Mouse (Mus musculus) bone marrow macrophage, adult 2 months (primary cell): ENCODE data around the gene Tma7. TPM values are rescaled to one million over a fixed set of nuclear protein-coding genes. Genes with fewer than 3 reads are reported as not detected.

Experiments
- H3K27ac ChIP-seq: 2 replicates; pipeline ENCODE4 v1.5.1; 2012; ENCODE audit warnings: low read depth, low read length; ENCODE audit not compliant: insufficient read depth
- H3K4me1 ChIP-seq: 2 replicates; pipeline ENCODE4 v1.6.1; 2012; ENCODE audit warnings: low read length; ENCODE audit not compliant: control insufficient read depth, insufficient read depth
- H3K4me3 ChIP-seq: 2 replicates; pipeline ENCODE4 v1.5.1; 2012; ENCODE audit warnings: mild to moderate bottlenecking, low read length, moderate library complexity; ENCODE audit not compliant: insufficient read depth
- CTCF ChIP-seq: IDR thresholded peaks from 2 replicates; pipeline ENCODE4 v1.5.1; 2012; ENCODE audit warnings: low read depth, mild to moderate bottlenecking, low read length, moderate library complexity
- POLR2A ChIP-seq: IDR thresholded peaks from 2 replicates; pipeline ENCODE4 v1.6.1; 2012; ENCODE audit warnings: mild to moderate bottlenecking, low read depth, low read length, borderline replicate concordance
- polyA plus RNA-seq: library from polyadenylated mRNA; stranded (reverse); fragments of >200 nt; gene quantifications from 2 replicates; pipeline ENCODE4 v1.2.4, GENCODE M21; 2012; ENCODE audit not compliant: missing spikeins, insufficient read depth, insufficient read length

Gene Tma7
- polyA plus RNA-seq, 1 experiment, result 299 TPM

GRCm38 (mm10) chr9:109096251-109096661 lies 13.9 kb upstream of the Tma7 start:
- Histone ChIP-seq H3K4me1 (peaks cover 3% of the 10 kb centered on the region; the same call in 1 of the 2 replicates), H3K4me3 (no peak overlapping the region), H3K27ac (no peak overlapping the region)
- TF ChIP-seq POLR2A, result no peak
- TF ChIP-seq CTCF, result no peak

DNA sequence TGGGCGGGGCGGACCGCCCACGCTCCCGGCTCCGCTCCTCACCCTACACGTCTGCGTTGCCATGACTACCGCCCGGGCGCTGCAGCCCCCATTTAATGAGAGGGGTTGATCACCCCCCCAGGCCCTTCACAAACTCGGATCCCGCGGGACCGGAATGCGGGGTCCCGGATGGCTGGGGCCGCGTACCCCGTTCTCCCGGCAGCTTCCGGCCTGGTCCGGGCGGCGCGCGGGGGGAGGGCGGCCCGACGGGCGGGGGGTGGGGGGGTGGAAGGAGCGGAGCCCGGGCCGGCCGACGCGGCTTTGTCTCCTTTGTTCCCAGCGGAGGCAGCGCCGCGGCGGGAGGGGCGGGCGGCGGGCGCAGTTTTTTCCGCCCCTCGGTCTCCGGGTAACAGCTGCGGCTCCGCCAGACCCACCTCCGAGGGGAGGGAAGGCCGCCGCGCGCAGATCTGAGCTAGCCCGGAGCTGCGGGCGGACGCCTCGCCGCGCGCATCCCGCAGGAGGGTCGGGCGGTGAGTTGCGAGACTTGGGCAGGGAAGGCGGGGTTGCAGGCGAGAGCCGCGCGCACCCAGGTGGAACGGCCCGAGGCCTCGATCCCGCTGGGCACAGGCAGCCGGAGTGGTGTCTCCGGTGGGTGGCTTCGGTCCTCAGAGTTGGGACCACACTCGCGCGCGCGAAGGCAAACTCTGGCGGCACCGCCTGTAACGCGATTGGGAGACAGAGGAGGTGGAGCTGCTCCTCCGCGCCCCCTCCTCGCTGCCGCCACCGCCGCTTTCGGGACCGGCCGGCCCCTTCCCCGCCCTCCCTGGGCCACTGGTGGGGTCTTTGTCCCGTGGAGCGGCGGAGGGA lies 13.0 kb upstream of the Tma7 start, which contains the start of gene Plxnb1:
Gene Plxnb1 (plus strand): TSS at position 253 of the 846 bp plus-strand sequence.
- no peak for TF ChIP-seq CTCF
- no peak for TF ChIP-seq POLR2A
- Histone ChIP-seq H3K4me1 (peaks cover 3% of the 10 kb centered on the region; the same call in 1 of the 2 replicates), H3K27ac (no peak within 1 kb of the TSS), H3K4me3 (peak within 1 kb of the TSS; percentile 59)

GRCm38 (mm10) chr9:109094553-109095136 lies 12.3 kb upstream of the Tma7 start:
- no peak for TF ChIP-seq POLR2A
- no peak for TF ChIP-seq CTCF
- H3K4me1 ChIP-seq, result peaks cover 3% of the 10 kb centered on the region; the same call in 1 of the 2 replicates
- H3K27ac ChIP-seq, result no peak overlapping the region
- peak overlapping the region; percentile 59 for H3K4me3 ChIP-seq

GRCm38 (mm10) chr9:109093786-109094552 lies 11.6 kb upstream of the Tma7 start:
- no peak for TF ChIP-seq POLR2A
- TF ChIP-seq CTCF, result no peak
- H3K4me3 ChIP-seq, result no peak overlapping the region
- H3K4me1 ChIP-seq, result peaks cover 3% of the 10 kb centered on the region; the same call in 1 of the 2 replicates
- no peak overlapping the region for H3K27ac ChIP-seq

- Histone ChIP-seq H3K4me3 (no peak overlapping the region), H3K27ac (no peak overlapping the region), H3K4me1 (peaks cover 4% of the 10 kb centered on the region)
- TF ChIP-seq CTCF, result no peak
- no peak for TF ChIP-seq POLR2A
Measured at GRCm38 (mm10) chr9:109092799-109093198, 10.4 kb upstream of the Tma7 start.

- no peak overlapping the region for H3K4me3 ChIP-seq
- TF ChIP-seq CTCF (no peak), POLR2A (no peak)
- H3K4me1 ChIP-seq, result peaks cover 11% of the 10 kb centered on the region
- H3K27ac ChIP-seq, result no peak overlapping the region
Measured at GRCm38 (mm10) chr9:109091802-109092201, 9.4 kb upstream of the Tma7 start.

- peaks cover 12% of the 10 kb centered on the region for H3K4me1 ChIP-seq
- no peak overlapping the region for H3K4me3 ChIP-seq
- TF ChIP-seq POLR2A, result no peak
- no peak for TF ChIP-seq CTCF
- H3K27ac ChIP-seq, result no peak overlapping the region
Measured at GRCm38 (mm10) chr9:109090446-109090845, 8.1 kb upstream of the Tma7 start.

GRCm38 (mm10) chr9:109087987-109088386 lies 5.6 kb upstream of the Tma7 start:
- TF ChIP-seq POLR2A (no peak), CTCF (peak; percentile 51; the same call in 1 of the 2 replicates)
- H3K4me1 ChIP-seq, result peaks cover 15% of the 10 kb centered on the region
- H3K27ac ChIP-seq, result no peak overlapping the region
- no peak overlapping the region for H3K4me3 ChIP-seq

- no peak for TF ChIP-seq POLR2A
- no peak for TF ChIP-seq CTCF
- Histone ChIP-seq H3K4me3 (no peak overlapping the region), H3K4me1 (peaks cover 20% of the 10 kb centered on the region), H3K27ac (no peak overlapping the region)
Measured at GRCm38 (mm10) chr9:109084922-109085321, 2.5 kb upstream of the Tma7 start.
